Mouse (Mus musculus): ENCODE data around the gene Clec18a. TPM values are rescaled to one million over a fixed set of nuclear protein-coding genes. Genes with fewer than 3 reads are reported as not detected.
"Not testable (repeated sequence)": the region's sequence is repeated elsewhere in the genome, so short reads cannot be mapped to it uniquely, and the experiment has no call there.

Gene Clec18a
- polyA plus RNA-seq (2011; ENCODE audit: insufficient read depth, insufficient read length, low replicate concordance, missing spikeins) = not detected in 2 replicates

- H3K4me1 ChIP-seq (ENCODE audit: control insufficient read depth, insufficient read depth, low read length); H3K4me3 ChIP-seq (replicated peaks; ENCODE audit: control insufficient read depth, low read depth, low read length); H3K27ac ChIP-seq (ENCODE audit: control insufficient read depth, insufficient read depth, low read depth, low read length, poor library complexity): not testable (repeated sequence)
- 84% methylated on average over 6 of the region's 6 CpGs for WGBS
Observed at GRCm38 (mm10) chr8:111092326-111092725, at the start of gene Clec18a. Gene Clec18a, minus strand, starts transcription at chr8:111092426.

GRCm38 (mm10) chr8:111130756-111131155, 38.5 kb upstream of the Clec18a start:
- Histone ChIP-seq H3K4me3 (replicated peaks; ENCODE audit: control insufficient read depth, low read depth, low read length) (no peak overlapping the region), H3K4me1 (ENCODE audit: control insufficient read depth, insufficient read depth, low read length) (no peaks in the 10 kb centered on the region), H3K27ac (ENCODE audit: control insufficient read depth, insufficient read depth, low read depth, low read length, poor library complexity) (no peak overlapping the region)
- TF ChIP-seq CTCF (IDR thresholded peaks at IDR 0.05; ENCODE audit: control insufficient read depth, insufficient read depth, low read length) (no peak), POLR2A (IDR thresholded peaks at IDR 0.05; ENCODE audit: borderline replicate concordance, control insufficient read depth, low read depth, low read length) (no peak)
- WGBS = 92% methylated on average over 2 of the region's 2 CpGs

DNA sequence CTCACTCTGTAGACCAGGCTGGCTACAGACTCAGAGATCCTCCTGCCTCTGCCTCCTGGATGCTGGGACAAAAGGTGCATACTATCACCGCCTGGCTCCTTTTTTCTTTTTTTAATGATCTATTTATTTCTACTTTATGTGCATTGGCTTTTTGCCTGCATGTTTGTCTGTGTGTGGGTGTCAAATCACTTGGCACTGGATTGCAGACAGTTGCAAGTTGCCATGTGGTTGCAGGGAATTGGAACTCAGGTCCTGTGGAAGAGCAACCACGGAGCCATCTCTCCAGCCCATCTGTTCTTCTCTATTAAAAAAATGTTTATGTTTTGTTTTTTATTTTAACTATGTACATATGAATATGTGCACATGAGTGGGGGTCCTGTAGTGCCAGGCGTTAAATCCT, 27.3 kb upstream of the Clec18a start:
- 87% methylated on average over 3 of the region's 3 CpGs for WGBS
- TF ChIP-seq CTCF (IDR thresholded peaks at IDR 0.05; ENCODE audit: control insufficient read depth, insufficient read depth, low read length) (no peak), POLR2A (IDR thresholded peaks at IDR 0.05; ENCODE audit: borderline replicate concordance, control insufficient read depth, low read depth, low read length) (no peak)
- no peaks in the 10 kb centered on the region for H3K4me1 ChIP-seq (ENCODE audit: control insufficient read depth, insufficient read depth, low read length)
- no peak overlapping the region for H3K27ac ChIP-seq (ENCODE audit: control insufficient read depth, insufficient read depth, low read depth, low read length, poor library complexity)
- H3K4me3 ChIP-seq (replicated peaks; ENCODE audit: control insufficient read depth, low read depth, low read length) = no peak overlapping the region

- Histone ChIP-seq H3K27ac (ENCODE audit: control insufficient read depth, insufficient read depth, low read depth, low read length, poor library complexity) (no peak overlapping the region), H3K4me1 (ENCODE audit: control insufficient read depth, insufficient read depth, low read length) (no peaks in the 10 kb centered on the region), H3K4me3 (replicated peaks; ENCODE audit: control insufficient read depth, low read depth, low read length) (no peak overlapping the region)
- 91% methylated on average over 5 of the region's 5 CpGs for WGBS
- TF ChIP-seq POLR2A (IDR thresholded peaks at IDR 0.05; ENCODE audit: borderline replicate concordance, control insufficient read depth, low read depth, low read length) (no peak), CTCF (IDR thresholded peaks at IDR 0.05; ENCODE audit: control insufficient read depth, insufficient read depth, low read length) (no peak)
Observed at GRCm38 (mm10) chr8:111114891-111115290, 22.7 kb upstream of the Clec18a start.

DNA sequence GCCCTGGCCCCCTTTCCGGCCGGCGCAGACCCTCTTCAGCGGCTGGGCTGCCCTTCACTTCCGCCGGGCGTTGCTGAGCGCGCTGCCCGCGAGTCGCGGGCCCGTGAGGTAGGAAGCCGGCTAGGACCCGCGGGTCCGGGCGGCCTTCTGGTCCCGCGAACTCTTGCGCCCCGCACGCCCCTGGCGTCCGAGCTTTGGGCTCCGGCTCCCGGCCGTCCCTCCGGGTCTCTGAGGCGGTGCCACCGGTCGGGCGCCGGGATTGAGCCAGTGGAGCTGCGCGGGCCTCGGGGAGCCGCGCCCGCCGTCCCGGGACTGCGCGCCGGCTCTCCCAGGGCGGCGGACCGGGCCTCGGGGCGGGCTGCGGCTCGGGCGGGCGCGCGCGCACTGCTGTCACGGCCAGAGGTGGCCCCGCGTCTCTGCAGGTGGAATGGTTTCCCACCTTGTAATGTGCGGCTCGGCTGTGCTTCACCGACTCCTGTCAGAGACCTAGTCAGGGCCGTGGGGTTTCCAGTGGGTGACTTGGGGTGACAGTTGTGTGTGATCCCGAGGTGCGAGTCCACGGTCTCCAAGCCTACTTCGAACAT, 2.6 kb upstream of the Clec18a start:
- H3K4me3 ChIP-seq (replicated peaks; ENCODE audit: control insufficient read depth, low read depth, low read length) = peak overlapping the region; percentile 81
- H3K4me1 ChIP-seq (ENCODE audit: control insufficient read depth, insufficient read depth, low read length) = not testable (repeated sequence)
- H3K27ac ChIP-seq (ENCODE audit: control insufficient read depth, insufficient read depth, low read depth, low read length, poor library complexity) = peak overlapping the region; percentile 51; the same call in 1 of the 2 replicates
- under 1% methylated on average over 52 of the region's 69 CpGs for WGBS

DNA sequence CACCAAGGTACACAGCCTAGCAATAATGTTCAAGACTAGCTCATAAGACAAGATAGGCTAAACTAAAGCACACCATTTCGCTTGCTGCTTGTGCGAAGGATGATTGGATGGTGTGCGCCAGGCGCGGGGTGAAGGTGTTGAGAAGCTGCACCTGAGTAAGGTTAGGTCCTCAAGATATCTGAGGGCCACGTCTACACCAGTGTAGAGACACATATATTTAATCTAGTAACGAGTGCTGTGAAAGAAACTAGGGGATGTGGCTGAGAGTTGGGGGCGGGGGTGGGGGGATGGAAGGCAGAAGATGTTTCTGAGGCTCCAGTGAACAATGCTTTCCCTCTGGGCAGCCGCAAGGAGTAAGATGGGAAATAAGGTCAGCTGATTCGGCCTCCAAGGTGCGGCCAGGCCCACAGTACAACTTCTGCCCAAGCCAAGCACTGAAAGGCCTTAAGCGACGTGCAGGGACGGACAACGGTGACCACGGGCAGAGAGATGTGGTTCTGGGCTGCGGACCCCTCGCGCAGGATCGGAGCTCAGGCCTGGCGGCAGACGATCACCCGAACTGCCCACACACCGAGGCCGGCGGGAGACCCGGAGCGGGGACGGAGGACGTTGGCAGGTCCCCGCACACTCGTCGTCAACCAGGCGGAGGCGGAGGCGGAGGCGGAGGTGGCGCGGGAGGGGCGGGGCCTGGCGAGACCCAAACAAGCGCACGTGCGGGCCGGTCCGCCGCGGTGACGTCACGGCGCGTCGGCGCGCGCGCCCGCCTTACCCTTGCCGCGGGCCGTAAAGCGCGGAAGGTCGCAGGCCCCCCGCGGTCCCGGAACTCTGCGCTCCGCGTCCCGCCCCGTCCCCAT, 1.9 kb upstream of the Clec18a start, which contains the start of gene Pdpr:
Pdpr (plus strand) TSS at position 766 of the 854 bp plus-strand sequence.
- Histone ChIP-seq H3K27ac (ENCODE audit: control insufficient read depth, insufficient read depth, low read depth, low read length, poor library complexity) (peak within 1 kb of the TSS; percentile 51; the same call in 1 of the 2 replicates), H3K4me3 (replicated peaks; ENCODE audit: control insufficient read depth, low read depth, low read length) (peak within 1 kb of the TSS; percentile 81), H3K4me1 (ENCODE audit: control insufficient read depth, insufficient read depth, low read length) (peaks cover 1% of the 10 kb centered on the region; the same call in 1 of the 2 replicates)
- TF ChIP-seq CTCF (IDR thresholded peaks at IDR 0.05; ENCODE audit: control insufficient read depth, insufficient read depth, low read length) (no peak), POLR2A (IDR thresholded peaks at IDR 0.05; ENCODE audit: borderline replicate concordance, control insufficient read depth, low read depth, low read length) (no peak)
- WGBS = 7% methylated on average over 72 of the region's 72 CpGs

GRCm38 (mm10) chr8:111091706-111092105, 520 bp downstream of the Clec18a start:
- no peak overlapping the region for H3K4me3 ChIP-seq (replicated peaks; ENCODE audit: control insufficient read depth, low read depth, low read length)
- H3K27ac ChIP-seq (ENCODE audit: control insufficient read depth, insufficient read depth, low read depth, low read length, poor library complexity) = no peak overlapping the region
- WGBS = 70% methylated on average over 7 of the region's 7 CpGs
- TF ChIP-seq CTCF (IDR thresholded peaks at IDR 0.05; ENCODE audit: control insufficient read depth, insufficient read depth, low read length) (no peak), POLR2A (IDR thresholded peaks at IDR 0.05; ENCODE audit: borderline replicate concordance, control insufficient read depth, low read depth, low read length) (no peak)
- peaks cover 1% of the 10 kb centered on the region; the same call in 1 of the 2 replicates for H3K4me1 ChIP-seq (ENCODE audit: control insufficient read depth, insufficient read depth, low read length)

- no peak overlapping the region for H3K27ac ChIP-seq (ENCODE audit: control insufficient read depth, insufficient read depth, low read depth, low read length, poor library complexity)
- WGBS = 0% methylated on average over 2 of the region's 2 CpGs
- H3K4me1 ChIP-seq (ENCODE audit: control insufficient read depth, insufficient read depth, low read length) = peaks cover 1% of the 10 kb centered on the region; the same call in 1 of the 2 replicates
- TF ChIP-seq CTCF (IDR thresholded peaks at IDR 0.05; ENCODE audit: control insufficient read depth, insufficient read depth, low read length) = peak; percentile 94
- TF ChIP-seq POLR2A (IDR thresholded peaks at IDR 0.05; ENCODE audit: borderline replicate concordance, control insufficient read depth, low read depth, low read length) = no peak
- no peak overlapping the region for H3K4me3 ChIP-seq (replicated peaks; ENCODE audit: control insufficient read depth, low read depth, low read length)
Observed at GRCm38 (mm10) chr8:111090126-111090525, 2.1 kb downstream of the Clec18a start.

DNA sequence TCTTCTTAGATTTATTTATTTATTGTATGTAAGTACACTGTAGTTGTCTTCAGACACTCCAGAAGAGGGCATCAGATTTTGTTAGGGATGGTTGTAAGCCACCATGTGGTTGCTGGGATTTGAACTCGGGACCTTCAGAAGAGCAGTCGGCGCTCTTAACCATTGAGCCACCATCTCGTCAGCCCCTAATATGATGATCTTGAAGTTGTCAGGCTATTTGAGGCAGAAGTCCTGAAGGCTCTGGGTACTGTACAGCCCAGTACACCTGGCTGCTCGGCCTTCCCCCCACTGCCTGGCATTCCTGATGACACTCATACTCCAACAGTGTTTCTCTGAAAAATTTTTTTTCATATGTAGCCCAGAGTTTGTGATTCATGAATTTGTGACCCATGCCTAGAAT, 8.3 kb downstream of the Clec18a start:
- H3K4me3 ChIP-seq (replicated peaks; ENCODE audit: control insufficient read depth, low read depth, low read length); H3K27ac ChIP-seq (ENCODE audit: control insufficient read depth, insufficient read depth, low read depth, low read length, poor library complexity); H3K4me1 ChIP-seq (ENCODE audit: control insufficient read depth, insufficient read depth, low read length): not testable (repeated sequence)
- WGBS = 84% methylated on average over 5 of the region's 5 CpGs

Measured in bone marrow, adult 2 months (tissue).